Mouse (Mus musculus) heart, embryonic 10.5 days (tissue): Measurements from ENCODE around the gene Kirrel2. TPM values are rescaled to one million over a fixed set of nuclear protein-coding genes. Genes with fewer than 3 reads are reported as not detected.

Source experiments
- DNase-seq: peaks from one replicate; pipeline ENCODE4 v3.0.0-alpha.2; 2017; ENCODE audit warnings: low spot score
- H3K27ac ChIP-seq: fragments of 300-500 bp; sonication (generic); 2 replicates; pipeline ENCODE4 v1.5.1; 2016; ENCODE audit warnings: mild to moderate bottlenecking
- H3K27me3 ChIP-seq: fragments of 300-500 bp; sonication (generic); 2 replicates; pipeline ENCODE4 v1.6.1; 2016; ENCODE audit warnings: mild to moderate bottlenecking; ENCODE audit not compliant: poor library complexity, insufficient read depth, severe bottlenecking
- H3K36me3 ChIP-seq: fragments of 300-500 bp; sonication (generic); 2 replicates; pipeline ENCODE4 v1.6.1; 2016; ENCODE audit warnings: mild to moderate bottlenecking, moderate library complexity
- H3K4me1 ChIP-seq: fragments of 300-500 bp; sonication (generic); 2 replicates; pipeline ENCODE4 v1.6.1; 2016; ENCODE audit warnings: mild to moderate bottlenecking
- H3K4me3 ChIP-seq: fragments of 300-500 bp; sonication (generic); 2 replicates; pipeline ENCODE4 v1.5.1; 2016; ENCODE audit warnings: mild to moderate bottlenecking, moderate library complexity
- H3K9me3 ChIP-seq: fragments of 300-500 bp; sonication (generic); 2 replicates; pipeline ENCODE4 v1.6.1; 2016; ENCODE audit warnings: mild to moderate bottlenecking, moderate library complexity
- WGBS: fragments of 180-500 bp; shearing (Covaris S2); methylation state at CpG from one replicate; pipeline ENCODE4 v1.1.7; 2016; 5-methylcytosine and 5-hydroxymethylcytosine counted together
- polyA plus RNA-seq: library from polyadenylated mRNA; unstranded; fragments of >200 nt; fragmentation: Nextera tagmentation; extraction: Ambion mirVana; gene quantifications from 2 replicates; pipeline ENCODE4 v1.2.1, GENCODE M21; 2016

Kirrel2 gene
- polyA plus RNA-seq, 1 experiment from 2014 or later: 3.3 TPM

DNA sequence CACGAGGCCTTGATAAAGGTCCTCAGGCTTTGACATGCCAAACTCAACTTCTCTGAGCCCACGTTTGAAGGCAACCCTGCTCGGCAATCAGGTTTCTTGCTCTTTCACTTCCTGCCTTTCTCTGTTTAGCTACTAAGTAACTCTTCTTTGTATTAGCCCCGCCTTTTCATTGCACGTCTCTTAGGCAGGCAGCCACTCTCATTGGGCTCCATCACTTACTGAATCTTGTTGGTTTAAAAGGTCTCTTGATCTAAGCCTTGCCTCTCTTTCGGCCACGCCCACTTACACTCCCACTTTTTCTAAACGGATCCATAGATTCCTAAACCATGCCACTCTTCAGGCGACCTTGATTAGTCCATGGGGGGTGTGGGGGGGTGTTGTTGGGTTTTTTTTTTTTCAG lies 13.8 kb downstream of the Kirrel2 start:
- Histone ChIP-seq H3K9me3 (peaks cover 3% of the 10 kb centered on the region; the same call in 1 of the 2 replicates), H3K27me3 (peaks cover 87% of the 10 kb centered on the region), H3K36me3 (no peaks in the 10 kb centered on the region), H3K4me3 (peak overlapping the region; percentile 79; the same call in 1 of the 2 replicates), H3K4me1 (peaks cover 19% of the 10 kb centered on the region), H3K27ac (no peak overlapping the region)
- WGBS: 23% methylated on average over 9 of the region's 9 CpGs
- no peak for DNase-seq

DNA sequence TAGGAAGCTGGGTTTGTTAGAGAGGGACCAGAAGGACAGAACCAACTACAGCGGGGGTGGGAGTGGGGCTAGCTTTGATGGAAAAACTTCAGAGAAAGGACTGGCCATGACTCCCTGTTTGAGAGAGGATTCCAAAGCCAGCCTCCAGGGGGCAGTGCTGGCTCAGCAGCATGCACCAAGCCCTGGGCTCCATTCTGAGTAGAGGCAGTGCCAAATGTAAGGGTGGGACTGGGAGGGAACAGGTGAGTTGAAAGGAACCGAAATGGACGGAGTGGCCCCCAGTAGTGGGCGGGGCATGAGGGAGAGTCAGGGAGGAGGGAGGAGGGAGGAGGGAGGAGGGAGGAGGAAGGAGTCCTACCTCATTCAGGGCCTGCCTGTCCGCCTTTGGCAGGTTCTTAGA lies 16.8 kb downstream of the Kirrel2 start:
- Histone ChIP-seq H3K27me3 (peaks cover 91% of the 10 kb centered on the region), H3K9me3 (no peaks in the 10 kb centered on the region), H3K4me3 (no peak overlapping the region), H3K27ac (no peak overlapping the region), H3K36me3 (no peaks in the 10 kb centered on the region), H3K4me1 (peaks cover 20% of the 10 kb centered on the region)
- DNase-seq: no peak
- WGBS: 33% methylated on average over 2 of the region's 5 CpGs

DNA sequence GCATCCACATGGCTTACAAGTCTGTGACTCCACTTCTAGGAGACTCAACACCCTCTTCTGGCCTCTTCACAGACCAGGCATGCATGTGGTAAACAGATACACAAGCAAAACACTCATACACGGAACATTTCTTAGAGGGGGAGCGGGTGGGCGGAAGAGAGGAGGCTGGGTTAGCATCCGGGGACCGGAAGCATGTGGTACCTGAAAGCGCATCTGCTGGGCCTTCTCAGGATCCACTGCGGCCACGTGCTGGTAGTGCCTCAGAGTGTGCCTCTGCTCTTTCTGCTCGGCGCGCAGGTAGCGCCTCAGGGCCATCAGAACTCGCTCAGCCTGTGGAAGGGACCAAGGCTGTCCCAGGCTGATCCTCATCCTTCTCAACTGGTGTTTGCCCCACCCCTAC lies 17.8 kb downstream of the Kirrel2 start:
- Histone ChIP-seq H3K4me1 (peaks cover 10% of the 10 kb centered on the region), H3K4me3 (no peak overlapping the region), H3K27ac (no peak overlapping the region), H3K36me3 (no peaks in the 10 kb centered on the region), H3K9me3 (no peaks in the 10 kb centered on the region), H3K27me3 (peaks cover 91% of the 10 kb centered on the region)
- 71% methylated on average over 13 of the region's 13 CpGs for WGBS
- DNase-seq: no peak

DNA sequence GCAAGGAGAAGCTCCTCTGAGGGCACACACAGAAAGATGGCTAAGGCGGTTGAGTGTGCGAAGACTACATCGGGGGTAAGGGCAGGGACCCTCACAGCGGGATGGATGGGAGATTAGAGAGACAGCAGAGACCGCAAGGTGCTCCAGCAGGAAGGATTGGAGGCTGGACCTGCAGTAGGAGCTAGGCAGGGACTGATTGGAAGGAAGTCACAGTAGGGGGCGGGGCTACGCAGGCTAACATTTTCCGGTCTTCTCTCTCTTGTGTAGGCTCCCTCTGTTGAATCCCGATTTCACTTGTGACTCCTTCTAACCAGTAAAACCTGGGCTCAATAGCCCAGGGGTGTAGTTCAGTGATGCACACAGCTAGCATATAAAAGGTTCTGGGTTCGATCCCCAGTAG lies 20.6 kb downstream of the Kirrel2 start:
- no peaks in the 10 kb centered on the region for H3K9me3 ChIP-seq
- H3K36me3 ChIP-seq: no peaks in the 10 kb centered on the region
- 0 out of 2 replicates have a peak, but pooled peaks cover 2% of the 10 kb centered on the region for H3K4me1 ChIP-seq
- no peak overlapping the region for H3K27ac ChIP-seq
- 14% methylated on average over 10 of the region's 10 CpGs for WGBS
- H3K27me3 ChIP-seq: peaks cover 64% of the 10 kb centered on the region
- H3K4me3 ChIP-seq: no peak overlapping the region
- DNase-seq: no peak

DNA sequence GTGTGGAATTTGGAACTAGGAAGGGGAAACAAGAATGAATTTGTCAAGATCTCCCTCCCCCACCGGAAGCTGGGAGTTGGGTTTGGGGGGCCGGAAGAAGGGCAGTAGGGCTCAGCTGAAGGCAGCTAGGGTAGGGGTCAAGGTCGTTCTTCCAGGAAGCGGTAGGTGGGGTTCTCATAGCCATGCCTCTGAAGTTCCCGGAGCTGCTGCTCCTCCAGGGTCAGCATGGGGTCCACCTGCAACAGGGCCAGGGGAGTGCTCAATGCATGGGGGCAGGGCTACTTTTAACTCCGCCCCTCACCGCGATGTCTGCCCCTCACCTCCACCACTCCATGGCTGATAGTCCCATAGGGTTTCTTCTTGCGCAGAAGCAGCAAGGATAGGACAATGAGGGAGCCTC lies 22.3 kb downstream of the Kirrel2 start:
- no peak overlapping the region for H3K4me3 ChIP-seq
- no peaks in the 10 kb centered on the region for H3K9me3 ChIP-seq
- WGBS: 40% methylated on average over 9 of the region's 9 CpGs
- DNase-seq: no peak
- peaks cover 2% of the 10 kb centered on the region; the same call in 1 of the 2 replicates for H3K4me1 ChIP-seq
- no peak overlapping the region for H3K27ac ChIP-seq
- H3K36me3 ChIP-seq: no peaks in the 10 kb centered on the region
- H3K27me3 ChIP-seq: peaks cover 53% of the 10 kb centered on the region

DNA sequence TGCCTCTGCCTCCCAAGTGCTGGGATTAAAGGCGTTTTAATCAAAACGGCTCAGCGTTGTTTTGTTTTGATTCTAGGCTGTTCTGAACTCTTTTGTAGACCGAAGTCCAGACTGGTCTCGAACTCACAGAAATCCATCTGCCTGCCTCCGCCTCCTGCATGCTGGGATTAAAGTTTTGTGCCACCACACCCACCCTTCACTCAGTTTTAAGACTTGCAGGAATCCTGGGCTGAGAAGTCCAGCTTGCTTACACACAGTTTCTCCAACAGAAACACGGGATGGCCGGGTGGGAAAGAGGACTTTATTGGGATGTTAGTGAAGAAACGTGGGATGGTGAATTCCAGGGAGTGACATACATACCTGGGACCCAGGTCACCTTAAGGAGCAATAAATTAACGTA lies 22.8 kb downstream of the Kirrel2 start:
- no peak for DNase-seq
- Histone ChIP-seq H3K36me3 (no peaks in the 10 kb centered on the region), H3K9me3 (no peaks in the 10 kb centered on the region), H3K4me3 (no peak overlapping the region), H3K27ac (no peak overlapping the region), H3K27me3 (peaks cover 49% of the 10 kb centered on the region), H3K4me1 (peaks cover 2% of the 10 kb centered on the region; the same call in 1 of the 2 replicates)
- WGBS: 62% methylated on average over 10 of the region's 10 CpGs

DNA sequence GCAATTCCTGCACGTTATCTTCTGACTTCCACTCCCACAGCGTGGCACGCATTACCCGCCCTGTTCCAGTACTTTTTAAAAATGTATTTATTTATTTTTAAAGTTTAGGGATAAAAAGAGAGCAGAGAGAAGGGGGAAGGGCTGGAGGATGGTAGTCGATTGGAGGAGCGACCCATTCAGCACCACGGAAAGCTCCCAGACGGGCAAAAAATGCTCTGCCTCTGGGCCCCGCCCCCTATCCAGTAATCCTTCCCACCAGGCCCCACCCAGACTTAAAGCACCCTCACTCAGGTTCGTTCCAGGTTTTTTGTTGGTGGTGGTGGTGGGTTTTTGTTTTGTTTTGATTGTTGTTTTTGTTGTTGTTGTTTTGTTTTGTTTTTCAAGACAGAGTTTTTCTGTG lies 23.3 kb downstream of the Kirrel2 start:
- Histone ChIP-seq H3K27me3 (peaks cover 44% of the 10 kb centered on the region), H3K36me3 (no peaks in the 10 kb centered on the region), H3K4me3 (no peak overlapping the region), H3K27ac (no peak overlapping the region), H3K4me1 (peaks cover 2% of the 10 kb centered on the region; the same call in 1 of the 2 replicates), H3K9me3 (no peaks in the 10 kb centered on the region)
- WGBS: 4% methylated on average over 10 of the region's 10 CpGs
- DNase-seq: no peak

DNA sequence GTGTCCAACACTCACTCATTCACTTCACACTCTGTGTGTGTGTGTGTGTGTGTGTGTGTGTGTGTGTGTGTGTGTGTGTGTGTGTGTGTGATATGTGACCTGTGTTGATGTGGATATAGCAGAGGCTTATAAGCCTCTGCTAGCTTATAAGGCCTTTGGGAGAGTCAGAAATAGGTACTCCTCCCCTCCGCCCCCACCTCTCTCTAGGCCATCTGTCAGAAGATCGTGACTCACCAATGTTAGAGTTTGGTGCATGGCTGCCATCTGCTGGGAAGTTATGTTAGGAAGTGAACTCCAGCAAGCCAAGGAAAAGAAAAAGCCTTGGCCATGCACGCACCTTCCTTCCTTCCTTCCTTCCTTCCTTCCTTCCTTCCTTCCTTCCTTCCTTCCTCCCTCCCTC lies 25.7 kb downstream of the Kirrel2 start:
- WGBS: 11% methylated on average over 3 of the region's 3 CpGs

DNA sequence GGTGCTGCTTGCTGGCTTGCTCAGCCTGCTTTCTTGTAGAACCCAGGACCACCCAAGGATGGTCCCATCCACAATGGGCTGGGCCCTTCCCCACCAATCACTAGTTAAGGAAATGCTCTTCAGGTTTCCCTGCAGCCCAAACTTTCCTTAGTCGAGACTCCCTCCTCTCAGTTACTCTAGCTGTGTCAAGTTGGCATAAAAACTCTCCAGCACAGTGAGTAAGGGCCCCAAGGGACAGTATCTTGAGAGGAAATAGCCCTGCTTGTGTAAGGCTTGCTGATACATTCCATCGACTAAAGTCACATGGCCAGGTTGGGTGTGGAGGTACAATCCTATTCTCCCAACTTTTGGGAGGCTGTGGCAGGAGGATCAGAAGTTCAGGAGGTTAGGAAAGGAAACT lies 27.3 kb downstream of the Kirrel2 start:
- WGBS: 43% methylated on average over 2 of the region's 2 CpGs
- Histone ChIP-seq H3K9me3 (no peaks in the 10 kb centered on the region), H3K4me1 (no peaks in the 10 kb centered on the region; the same call in 1 of the 2 replicates), H3K36me3 (peaks cover 21% of the 10 kb centered on the region), H3K27ac (no peak overlapping the region), H3K27me3 (peaks cover 6% of the 10 kb centered on the region), H3K4me3 (no peak overlapping the region)
- no peak for DNase-seq

More for the DNA sequence above, 25.7 kb downstream of the Kirrel2 start:
- Histone ChIP-seq H3K9me3 (no peaks in the 10 kb centered on the region), H3K4me1 (peaks cover 1% of the 10 kb centered on the region; the same call in 1 of the 2 replicates), H3K27me3 (peaks cover 22% of the 10 kb centered on the region), H3K4me3 (no peak overlapping the region), H3K36me3 (peaks cover 10% of the 10 kb centered on the region), H3K27ac (no peak overlapping the region)
- DNase-seq: no peak

DNA sequence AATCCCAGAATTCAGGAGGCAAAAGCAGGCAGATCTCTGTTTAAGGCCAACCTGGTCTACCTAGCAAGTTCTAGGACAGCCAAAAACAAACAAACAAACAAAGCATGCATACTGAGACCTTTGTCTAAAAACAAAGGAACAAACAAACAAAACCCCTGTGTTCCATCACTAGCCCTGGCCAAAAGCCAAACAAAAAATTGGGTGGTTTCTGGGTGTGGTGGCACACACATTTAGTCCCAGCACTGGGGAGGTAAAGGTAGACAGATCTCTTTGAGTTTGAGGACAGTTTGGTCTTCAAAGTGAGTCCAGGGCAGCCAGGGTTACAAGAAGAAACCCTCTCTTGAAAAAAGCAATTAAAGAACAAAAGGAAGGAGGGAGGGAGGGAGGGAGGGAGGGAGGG lies 28.2 kb downstream of the Kirrel2 start:
- H3K27ac ChIP-seq: no peak overlapping the region
- H3K36me3 ChIP-seq: peaks cover 23% of the 10 kb centered on the region
- no peaks in the 10 kb centered on the region; the same call in 1 of the 2 replicates for H3K27me3 ChIP-seq
- H3K4me3 ChIP-seq: no peak overlapping the region
- no peaks in the 10 kb centered on the region; the same call in 1 of the 2 replicates for H3K4me1 ChIP-seq
- no peak for DNase-seq
- no peaks in the 10 kb centered on the region for H3K9me3 ChIP-seq

DNA sequence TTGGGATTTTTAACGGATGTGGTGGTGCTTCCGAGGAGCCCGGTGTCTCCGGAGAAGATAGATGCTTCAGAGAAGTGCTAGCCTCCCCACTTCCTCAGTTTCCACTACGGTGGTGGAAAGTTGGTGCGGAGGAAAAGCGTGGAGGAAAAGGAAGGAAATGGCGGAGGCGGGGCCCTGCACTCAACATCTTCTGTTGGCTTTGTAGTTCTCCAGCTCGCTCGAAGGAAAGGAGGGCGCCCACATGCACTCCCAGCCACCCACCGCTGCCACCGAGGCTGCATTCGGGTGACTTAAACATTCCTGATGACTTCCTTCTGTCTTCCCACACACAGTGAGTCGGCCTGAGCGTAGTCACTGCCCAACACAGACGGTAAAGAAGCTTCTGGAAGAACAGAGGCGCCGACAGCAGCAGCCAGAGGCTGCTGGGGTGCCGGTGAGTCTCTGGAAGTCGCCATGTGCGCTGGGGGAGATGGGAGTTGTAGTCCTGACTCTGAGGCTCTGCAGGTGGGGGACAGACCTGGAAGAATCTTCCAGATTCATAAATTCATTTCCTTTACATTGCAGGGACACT lies 34.3 kb downstream of the Kirrel2 start:
- peaks cover 18% of the 10 kb centered on the region for H3K4me1 ChIP-seq
- no peak for DNase-seq
- WGBS: 24% methylated on average over 23 of the region's 23 CpGs
- peaks cover 19% of the 10 kb centered on the region for H3K36me3 ChIP-seq
- peaks cover 33% of the 10 kb centered on the region; the same call in 1 of the 2 replicates for H3K27me3 ChIP-seq
- H3K9me3 ChIP-seq: no peaks in the 10 kb centered on the region
- peak overlapping the region; percentile 66 for H3K4me3 ChIP-seq
- H3K27ac ChIP-seq: peak overlapping the region; percentile 75

DNA sequence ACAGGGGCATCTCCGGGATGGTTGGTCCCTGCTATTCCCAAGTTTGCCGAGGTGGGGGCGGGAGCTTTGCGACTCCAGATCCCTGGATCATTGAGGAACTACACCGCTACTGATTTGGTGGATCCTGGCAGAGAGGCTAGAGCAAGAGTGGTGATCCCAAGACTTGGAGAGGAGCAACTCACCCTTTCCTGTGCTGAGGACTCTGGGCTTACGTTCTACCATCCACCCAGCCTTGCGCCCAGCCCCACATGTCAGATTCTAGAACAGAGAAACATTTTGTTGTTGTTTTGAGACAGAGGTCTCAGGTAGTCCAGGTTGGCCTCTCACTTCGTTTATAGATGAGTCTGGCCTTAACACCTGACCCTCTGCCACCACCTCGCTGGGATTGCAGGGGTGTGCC lies 34.9 kb downstream of the Kirrel2 start:
- H3K27me3 ChIP-seq: peaks cover 33% of the 10 kb centered on the region; the same call in 1 of the 2 replicates
- H3K27ac ChIP-seq: peak overlapping the region; percentile 75
- peak overlapping the region; percentile 66 for H3K4me3 ChIP-seq
- peaks cover 19% of the 10 kb centered on the region for H3K36me3 ChIP-seq
- peaks cover 18% of the 10 kb centered on the region for H3K4me1 ChIP-seq
- DNase-seq: no peak
- WGBS: 12% methylated on average over 9 of the region's 9 CpGs
- no peaks in the 10 kb centered on the region for H3K9me3 ChIP-seq

DNA sequence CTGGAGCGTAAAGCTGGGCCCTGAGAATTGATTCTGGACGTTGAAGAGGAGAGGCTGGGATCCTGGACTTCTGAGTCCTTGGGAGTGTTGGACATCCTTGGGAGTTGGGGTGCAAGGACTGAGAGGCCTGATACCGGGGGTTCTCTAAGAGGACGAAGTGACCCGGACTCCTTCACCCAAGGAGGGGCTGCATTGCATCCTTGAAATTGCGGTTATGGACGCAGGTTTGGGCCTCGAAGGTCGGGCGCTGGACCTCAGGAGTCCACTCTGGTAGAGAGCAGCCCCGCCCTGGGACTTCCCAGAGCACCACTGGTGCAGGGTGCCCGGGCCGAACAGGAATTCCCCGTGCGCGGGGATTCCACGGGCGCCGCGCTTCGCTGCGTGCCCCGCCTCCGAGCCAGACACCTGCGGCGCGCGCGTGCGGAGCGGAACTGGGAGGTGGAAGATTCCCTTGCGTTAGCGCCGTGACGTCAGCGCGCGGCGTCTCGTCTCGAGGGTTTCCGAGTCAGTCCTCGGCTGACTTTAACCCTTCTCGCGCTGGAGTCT lies 35.5 kb downstream of the Kirrel2 start:
- H3K4me1 ChIP-seq: peaks cover 18% of the 10 kb centered on the region
- H3K27ac ChIP-seq: peak overlapping the region; percentile 75
- no peaks in the 10 kb centered on the region for H3K9me3 ChIP-seq
- WGBS: under 1% methylated on average over 45 of the region's 45 CpGs
- peaks cover 33% of the 10 kb centered on the region; the same call in 1 of the 2 replicates for H3K27me3 ChIP-seq
- H3K36me3 ChIP-seq: peaks cover 15% of the 10 kb centered on the region
- peak overlapping the region; percentile 66 for H3K4me3 ChIP-seq
- peak; percentile 90 for DNase-seq
